Mouse (Mus musculus) lung, postnatal 0 days (tissue): Measurements from ENCODE around the gene Mast4.

Experiments
- CTCF ChIP-seq: IDR thresholded peaks from 2 replicates; pipeline ENCODE4 v1.5.1; 2016; ENCODE audit warnings: antibody characterized with exemption, mild to moderate bottlenecking
- EP300 ChIP-seq: IDR thresholded peaks from 2 replicates; pipeline ENCODE4 v1.6.1; 2016; ENCODE audit warnings: antibody characterized with exemption, mild to moderate bottlenecking, control low read depth

GRCm38 (mm10) chr13:102909654-102910418 lies 424.5 kb downstream of the Mast4 start:
- TF ChIP-seq CTCF (peak; percentile 38), EP300 (no peak)
